Mouse (Mus musculus) heart, postnatal 36 days (tissue): Measurements from ENCODE around the gene Sae1. TPM values are rescaled to one million over a fixed set of nuclear protein-coding genes. Genes with fewer than 3 reads are reported as not detected.
"Not testable (repeated sequence)": the region's sequence is repeated elsewhere in the genome, so short reads cannot be mapped to it uniquely, and the experiment has no call there.

Source experiments
- DNase-seq, 2 experiments: peaks; one replicate each; pipeline ENCODE4 v3.0.0; 2021 to 2022
- intact Hi-C: fragments of 180-260 bp; cut with DNase I; formaldehyde crosslinking; loops from one replicate; pipeline ENCODE4 v1.15.1; 2025
- total RNA-seq, 2 experiments: library from RNA; stranded (reverse); gene quantifications; 2 replicates each; pipeline ENCODE4 v1.2.3; 2021

Gene Sae1
- total RNA-seq, 2 experiments from 2014 or later: 33.6 to 35.7 TPM

DNA sequence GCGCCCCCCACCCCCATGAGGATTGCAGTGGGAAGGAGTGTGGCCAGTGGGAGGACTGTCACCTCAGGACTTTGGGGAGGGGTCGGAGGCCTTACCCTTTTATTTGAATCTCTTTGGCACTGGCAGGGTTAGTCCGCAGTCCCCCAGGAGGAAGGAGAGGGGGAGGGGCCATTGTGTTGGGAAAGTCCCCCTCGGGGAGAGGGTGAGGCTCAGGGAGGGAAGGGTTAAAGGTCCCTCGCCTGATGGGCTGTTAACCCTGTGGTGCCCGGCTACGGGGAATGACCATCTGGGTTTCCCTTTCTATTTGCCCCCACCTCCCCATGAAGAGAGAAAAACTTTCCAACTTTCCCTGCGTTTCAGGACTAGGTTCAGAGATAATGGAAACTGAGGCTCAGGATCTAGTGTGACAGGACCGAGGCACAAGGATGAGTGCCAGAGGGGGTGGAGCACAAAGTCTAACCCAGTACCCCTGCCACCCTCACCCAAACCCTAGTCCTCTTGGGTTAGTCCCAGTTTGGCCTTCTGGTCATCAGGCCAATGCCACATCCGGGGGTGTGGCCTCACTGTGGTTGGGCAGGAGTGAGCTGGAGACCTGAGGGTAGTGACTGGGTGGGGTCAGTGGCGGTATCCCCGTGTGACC lies 74.8 kb downstream of the Sae1 start:
- peak; percentile 77 to 80 for DNase-seq
- intact Hi-C loops: loop anchor here (1.0 kb wide), 1 partner anchor 88 kb away; the partner anchor contains the start of gene Zc3h4

DNA sequence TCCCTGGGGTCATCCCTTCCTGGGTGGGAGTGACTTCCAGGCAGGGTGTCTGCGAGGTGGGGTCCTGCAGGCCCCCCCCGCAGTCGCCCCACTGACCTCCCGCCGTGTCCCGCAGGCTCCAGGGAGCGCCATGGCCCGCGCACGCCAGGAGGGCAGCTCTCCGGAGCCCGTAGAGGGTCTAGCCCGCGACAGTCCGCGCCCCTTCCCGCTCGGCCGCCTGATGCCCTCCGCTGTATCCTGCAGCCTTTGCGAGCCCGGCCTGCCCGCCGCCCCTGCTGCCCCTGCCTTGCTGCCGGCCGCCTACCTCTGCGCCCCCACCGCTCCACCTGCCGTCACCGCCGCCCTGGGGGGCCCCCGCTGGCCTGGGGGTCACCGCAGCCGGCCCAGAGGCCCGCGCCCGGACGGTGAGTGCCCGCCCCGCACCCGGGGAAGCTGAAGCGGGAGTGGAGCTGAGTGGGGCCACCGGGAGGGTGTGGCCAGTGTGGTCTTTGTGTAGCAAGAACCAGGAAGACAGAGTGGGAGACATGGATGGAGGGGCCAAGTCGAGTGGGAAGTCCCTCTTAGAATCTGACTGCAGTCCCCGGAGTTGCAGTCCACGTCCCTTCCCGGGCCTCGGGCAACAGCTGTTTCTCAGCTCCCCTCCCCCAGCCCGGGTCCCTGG lies 75.5 kb downstream of the Sae1 start:
- intact Hi-C loops: no loop called here
- DNase-seq: peak; percentile 58 to 74

DNA sequence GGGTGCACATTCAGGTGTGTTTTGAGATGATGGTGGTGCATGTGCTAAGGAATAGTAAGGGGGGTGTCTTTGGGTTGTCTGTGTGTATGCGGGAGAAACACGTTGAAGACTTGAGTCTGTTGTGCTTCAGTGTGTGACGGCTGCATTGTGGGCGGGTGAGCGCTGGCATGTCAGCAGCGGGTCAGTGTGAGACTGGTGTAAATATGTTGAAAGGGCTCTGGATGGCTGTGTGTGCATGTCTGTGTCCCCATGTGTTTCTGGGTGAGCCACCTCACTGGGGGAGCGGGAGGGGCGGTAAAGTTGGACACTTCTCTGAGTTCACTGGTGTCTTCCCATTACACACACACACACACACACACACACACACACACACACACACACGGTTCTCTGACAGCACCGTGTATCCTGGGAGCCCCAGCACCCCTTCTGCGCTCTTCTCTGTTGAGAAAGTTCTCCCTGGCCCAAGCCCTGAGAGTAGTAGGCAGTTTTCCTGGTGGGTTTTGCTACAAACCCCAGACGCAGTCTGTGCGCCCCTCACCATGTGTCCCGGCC lies 76.1 kb downstream of the Sae1 start:
- peak; percentile 43 to 56 for DNase-seq
- intact Hi-C loops: no loop called here

DNA sequence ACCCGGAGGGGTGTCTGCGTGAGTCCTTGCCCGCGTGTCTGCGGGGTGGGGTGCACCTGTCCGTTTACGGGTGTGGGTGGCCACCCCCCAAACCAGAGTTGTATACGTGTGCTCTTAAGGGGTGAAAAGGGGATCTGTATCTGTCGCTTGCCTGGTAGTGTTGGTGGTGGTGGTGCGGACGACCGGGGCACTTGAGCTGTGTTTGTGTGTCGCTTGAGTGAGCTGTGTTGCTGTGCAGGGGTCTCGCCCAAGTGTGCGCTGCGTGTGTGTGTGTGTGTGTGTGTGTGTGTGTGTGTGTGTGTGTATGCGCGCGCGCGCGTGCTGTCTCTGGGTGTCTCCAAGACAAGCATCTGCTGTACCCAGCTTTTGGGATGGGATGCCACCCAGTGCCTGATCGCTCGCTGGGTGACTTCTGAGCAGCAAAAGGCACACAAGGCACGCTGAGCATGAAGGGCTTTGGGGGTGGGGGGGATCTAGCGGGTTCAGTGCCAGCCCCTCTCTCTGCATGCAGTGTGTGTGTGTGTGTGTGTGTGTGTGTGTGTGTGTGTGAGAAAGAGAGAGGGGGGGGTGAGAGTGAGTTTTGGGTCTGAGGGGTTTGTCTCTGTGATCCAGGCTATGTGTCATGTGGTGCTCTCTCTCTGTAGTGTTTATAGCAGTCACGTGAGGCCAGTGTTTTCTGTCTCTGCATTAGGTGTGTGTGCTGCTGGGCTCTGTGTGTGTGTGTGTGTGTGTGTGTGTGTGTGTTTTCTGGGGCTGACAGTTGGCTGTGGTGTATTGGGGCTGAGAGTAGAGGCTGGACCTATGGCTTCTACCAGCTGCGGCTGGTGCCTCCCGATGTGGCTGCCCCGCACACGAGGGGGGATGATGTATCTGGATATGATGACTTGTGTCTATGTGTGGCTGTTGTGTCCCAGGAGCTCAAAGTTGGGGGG lies 76.8 kb downstream of the Sae1 start:
- intact Hi-C loops: no loop called here
- DNase-seq: peak; percentile 43 to 58

DNA sequence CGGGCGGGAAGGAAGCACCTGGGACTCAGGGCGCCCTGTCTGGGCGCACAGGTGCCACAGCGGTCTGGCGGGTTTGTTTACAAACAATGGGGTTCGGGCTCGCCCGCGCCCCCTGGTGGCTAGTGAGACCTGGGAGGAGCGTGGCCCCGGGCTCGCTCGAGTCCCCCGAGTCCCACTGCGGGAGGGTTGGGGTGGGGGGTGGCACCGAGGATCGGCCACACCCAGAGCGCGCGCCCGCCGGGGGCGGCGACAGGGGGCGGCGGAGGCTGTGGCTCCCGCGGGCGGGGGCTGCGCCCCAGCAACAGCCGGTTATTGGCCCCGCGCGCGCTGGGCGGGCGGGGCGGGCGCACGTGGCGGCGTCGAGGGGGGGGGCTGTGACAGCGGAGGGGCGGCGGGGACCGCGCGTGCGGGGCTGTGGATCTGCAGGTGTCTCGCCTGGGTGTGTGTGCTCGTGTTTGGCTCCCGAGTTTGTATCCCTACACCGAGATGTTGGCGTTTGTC lies 77.5 kb downstream of the Sae1 start:
- intact Hi-C loops: no loop called here
- peak; percentile 89 to 90 for DNase-seq

DNA sequence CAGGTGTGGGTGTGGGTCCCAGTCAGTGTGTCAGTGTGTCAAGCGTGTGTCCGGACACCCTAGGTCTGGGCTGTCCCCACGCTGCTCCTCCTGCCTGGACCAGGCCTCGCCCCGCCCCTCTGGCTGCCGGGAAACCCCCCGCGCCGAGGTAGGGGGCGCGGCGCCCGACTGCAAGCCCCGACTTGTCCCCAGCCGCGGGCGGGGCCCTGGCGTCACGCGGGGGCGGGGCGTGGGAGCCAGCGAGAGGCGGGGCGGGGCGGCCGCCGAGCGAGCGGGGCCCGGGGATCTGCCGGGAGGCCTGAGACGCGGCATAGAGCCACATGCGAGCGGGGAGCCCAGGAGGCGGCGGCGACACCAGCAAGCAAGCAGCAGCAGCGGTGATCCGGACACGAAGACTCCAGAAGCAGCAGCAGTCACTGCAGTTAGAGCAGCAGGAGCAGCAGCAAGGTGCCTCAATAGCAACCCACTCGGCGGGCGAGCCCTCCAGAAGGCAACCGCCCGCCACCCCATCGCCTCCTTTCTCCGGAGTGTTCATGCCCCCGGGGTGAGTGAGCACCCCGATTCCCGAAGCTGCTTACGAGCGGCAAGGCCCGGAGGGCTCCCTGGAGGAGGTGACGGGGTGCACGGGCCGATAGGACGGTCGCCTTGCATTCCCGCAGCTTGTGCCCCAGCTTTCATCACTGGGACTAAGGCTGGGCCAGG lies 78.1 kb downstream of the Sae1 start:
- DNase-seq: peak; percentile 93 to 95
- intact Hi-C loops: no loop called here

DNA sequence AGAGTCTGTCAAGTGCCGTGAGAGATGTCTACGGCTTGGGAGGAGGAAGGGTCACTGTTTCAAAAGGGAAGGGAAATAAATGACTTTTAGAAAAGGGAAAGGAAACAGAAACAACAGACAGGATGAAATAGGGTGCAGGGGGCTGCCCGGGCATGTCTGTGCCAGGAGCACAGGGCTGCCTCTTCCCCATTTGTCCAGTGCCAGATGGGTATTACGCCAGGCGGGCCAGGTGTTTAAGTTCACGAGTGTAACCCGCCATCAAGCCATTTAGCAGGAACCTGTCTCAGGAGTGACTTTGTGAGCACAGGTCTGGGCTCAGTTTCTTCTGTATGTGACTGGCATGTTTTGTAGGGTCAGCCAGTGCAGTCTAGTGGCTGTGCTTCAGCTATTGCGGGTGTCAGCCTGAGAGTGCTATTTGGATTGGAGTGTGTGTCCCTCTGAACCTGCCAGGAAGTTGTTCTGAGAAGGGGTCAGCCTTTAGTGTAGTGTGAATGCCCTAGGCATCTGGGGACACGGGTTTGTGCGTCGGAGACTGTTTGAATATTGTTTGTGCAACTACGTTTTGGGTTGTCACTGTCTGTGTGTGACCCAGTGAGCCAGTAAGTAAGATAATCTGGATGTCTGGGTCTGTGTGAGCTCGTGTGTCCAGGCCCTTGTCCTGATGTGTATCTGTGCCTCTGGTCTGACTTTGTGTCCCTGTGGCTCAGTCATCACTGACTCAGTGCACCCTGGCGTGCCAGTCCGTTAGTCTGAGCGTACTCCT lies 78.9 kb downstream of the Sae1 start:
- intact Hi-C loops: loop anchor here (1.0 kb wide), 1 partner anchor 10 kb away; no protein-coding TSS in a partner anchor
- no peak for DNase-seq

DNA sequence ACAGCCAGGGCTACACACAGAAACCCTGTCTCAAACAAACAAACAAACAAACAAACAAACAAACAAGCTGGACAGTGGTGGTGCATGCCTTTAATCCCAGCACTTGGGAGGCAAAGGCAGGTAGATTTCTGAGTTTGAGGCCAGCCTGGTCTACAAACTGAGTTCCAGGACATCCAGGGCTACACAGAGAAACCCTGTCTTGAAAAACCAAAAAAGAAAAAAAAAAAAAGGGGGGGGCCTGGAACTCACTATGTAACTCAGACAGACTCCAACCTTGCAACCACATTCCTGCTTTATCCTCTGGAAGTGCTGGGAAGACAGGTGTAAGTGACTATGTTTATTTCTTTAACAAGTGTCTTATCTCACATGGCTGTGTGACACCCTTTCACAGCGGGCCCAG lies 79.5 kb downstream of the Sae1 start, which contains the start of gene Bbc3:
Gene Bbc3, plus strand, starts transcription at position 301 of the 400 bp plus-strand sequence.
- intact Hi-C loops: loop anchor here (1.0 kb wide), 1 partner anchor 10 kb away; no protein-coding TSS in a partner anchor
- not testable (repeated sequence) for DNase-seq

DNA sequence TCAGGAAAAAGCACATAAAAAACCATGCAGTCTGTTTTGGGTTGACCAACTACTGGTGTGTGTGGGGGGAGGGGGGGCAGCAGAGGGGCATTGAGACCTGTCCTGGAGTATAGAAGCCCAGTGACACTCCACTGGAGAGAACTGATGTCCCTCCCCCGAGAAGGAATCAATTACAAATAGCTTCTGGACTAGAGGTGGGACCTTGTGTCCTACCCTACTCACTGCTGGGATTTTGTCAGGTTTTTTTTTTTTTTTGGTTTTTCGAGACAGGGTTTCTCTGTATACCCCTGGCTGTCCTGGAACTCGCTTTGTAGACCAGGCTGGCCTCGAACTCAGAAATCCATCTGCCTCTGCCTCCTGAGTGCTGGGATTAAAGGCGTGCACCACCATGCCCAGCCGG lies 80.5 kb downstream of the Sae1 start:
- intact Hi-C loops, DNase-seq: not testable (repeated sequence)

DNA sequence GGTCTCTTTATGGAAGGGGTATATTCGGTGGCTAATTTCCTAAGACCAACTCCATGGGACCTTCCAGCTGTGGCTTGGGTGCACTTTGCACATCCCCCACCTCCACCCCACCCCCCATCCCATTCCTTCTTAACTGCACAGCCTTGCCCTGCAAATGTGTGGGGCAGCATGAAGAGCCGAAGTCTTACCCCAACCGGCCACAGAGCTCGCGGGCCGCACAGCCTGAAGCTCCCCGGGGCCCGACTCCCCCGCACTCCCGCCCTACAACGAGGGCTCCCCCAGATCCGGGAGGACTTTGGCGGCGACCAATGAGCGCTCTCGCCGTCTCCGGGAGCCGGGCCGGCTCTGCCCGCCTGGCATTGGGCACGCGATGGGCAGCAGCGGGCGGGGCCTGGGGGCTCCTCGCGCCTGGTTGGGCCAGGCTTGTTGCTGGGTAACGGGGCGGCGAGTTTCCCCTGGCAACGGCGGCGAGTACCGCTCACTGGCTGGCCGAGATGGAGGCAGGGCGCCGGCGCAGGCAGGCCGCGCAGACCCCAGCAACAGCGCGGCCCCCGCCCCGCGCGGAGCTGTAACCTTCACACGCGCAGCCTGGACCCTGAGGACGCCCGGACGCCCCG lies 88.1 kb downstream of the Sae1 start:
- intact Hi-C loops: loop anchor here (10.0 kb wide), 1 partner anchor 155 kb away; the partner anchor contains the start of gene Tmem160
- peak; percentile 81 to 84 for DNase-seq

DNA sequence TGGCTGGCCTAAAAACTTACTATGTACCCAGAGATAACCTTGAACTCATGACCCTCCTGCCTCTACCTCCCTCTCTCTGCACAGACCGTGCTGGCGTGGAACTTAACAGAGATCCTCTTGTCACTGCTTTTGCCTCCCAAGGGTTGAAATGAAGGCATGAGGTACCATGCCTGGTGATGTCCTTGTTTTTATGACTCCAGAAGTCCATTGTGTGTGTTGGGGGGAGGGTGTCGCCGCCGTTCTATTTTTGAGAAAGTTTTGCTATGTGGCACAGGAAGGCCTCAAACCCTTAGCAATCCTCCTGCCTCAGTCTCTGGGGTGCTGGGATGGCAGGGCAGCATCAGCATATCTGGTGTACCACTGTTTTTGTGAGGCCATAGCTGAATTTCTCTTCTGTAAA lies 88.7 kb downstream of the Sae1 start:
- intact Hi-C loops: loop anchor here (1.0 to 10.0 kb wide), 2 partner anchors 9 to 156 kb away; partner anchors contain the start of genes Bbc3 and Tmem160
- DNase-seq: no peak

DNA sequence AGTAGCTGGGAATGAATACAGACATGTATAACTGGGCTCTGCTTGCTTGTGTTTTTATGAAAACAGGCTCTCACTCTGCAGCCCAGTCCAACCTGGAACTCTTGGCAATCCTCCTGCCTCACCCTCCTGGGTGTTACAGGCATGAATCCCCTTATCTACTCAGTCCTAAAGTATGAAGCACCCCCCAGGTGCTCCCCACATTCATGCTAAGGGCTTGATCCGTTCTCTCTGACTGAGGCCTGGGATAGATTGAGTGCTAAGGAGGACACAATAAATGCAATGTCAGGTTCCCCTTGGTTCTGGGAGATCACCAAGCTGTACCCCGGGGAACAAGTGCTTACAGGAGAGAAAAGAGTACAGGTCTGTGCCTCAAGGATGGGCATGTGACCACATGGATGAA lies 90.0 kb downstream of the Sae1 start:
- no peak for DNase-seq

DNA sequence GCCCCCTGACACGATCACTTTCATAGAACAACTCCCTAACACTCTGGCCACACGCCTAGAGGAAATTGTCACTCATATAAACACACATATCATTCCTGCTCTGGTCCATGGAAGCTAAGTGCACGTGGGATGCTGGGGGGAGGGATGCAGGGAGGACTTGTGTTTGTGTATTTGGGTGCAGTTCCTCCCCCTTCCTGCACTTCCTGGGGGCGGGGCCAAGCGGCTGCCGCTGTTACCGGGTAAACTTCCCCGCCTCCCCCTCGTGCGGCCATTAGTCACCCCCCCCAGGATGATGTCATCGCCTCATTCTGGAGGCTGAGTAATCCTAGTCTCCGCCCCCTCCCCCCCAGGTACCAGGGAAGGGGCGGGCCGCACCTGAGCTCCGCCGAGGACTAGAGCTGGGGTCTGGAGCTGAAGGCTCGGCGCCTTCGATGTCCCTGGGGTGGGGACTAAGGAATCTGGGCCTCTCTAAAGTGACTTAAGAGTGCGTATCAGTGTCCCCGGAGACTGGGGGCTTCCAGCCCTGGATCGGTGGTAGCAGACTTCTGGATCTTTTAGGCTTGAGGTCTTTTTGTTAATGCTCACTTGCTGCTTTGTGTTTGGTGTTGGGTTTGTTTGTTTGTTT lies 90.7 kb downstream of the Sae1 start:
- intact Hi-C loops: loop anchor here (10.0 kb wide), 1 partner anchor 158 kb away; the partner anchor contains the start of gene Tmem160
- DNase-seq: peak; percentile 87 to 90

More for the DNA sequence above, 90.0 kb downstream of the Sae1 start:
- intact Hi-C loops: loop anchor here (1.0 to 10.0 kb wide), 2 partner anchors 11 to 157 kb away; partner anchors contain the start of genes Bbc3 and Tmem160

DNA sequence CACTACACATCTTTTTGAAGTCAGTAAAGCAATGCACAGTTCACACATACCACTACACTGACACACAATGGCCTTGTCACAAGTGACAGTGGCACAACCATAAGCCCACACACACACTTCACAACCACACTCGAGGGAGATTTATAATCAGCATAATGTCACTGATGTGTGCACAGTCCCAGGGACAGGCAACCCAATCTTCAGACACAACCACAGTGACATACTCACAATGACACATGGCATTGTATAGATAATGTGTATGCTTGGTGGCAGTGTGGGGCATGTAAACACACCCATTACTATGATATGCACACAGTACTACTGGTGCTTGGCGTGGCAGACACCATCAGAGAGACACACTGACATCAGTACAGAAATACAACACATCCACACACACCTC lies 91.5 kb downstream of the Sae1 start:
- intact Hi-C loops: loop anchor here (10.0 kb wide), 1 partner anchor 159 kb away; the partner anchor contains the start of gene Tmem160
- no peak for DNase-seq

DNA sequence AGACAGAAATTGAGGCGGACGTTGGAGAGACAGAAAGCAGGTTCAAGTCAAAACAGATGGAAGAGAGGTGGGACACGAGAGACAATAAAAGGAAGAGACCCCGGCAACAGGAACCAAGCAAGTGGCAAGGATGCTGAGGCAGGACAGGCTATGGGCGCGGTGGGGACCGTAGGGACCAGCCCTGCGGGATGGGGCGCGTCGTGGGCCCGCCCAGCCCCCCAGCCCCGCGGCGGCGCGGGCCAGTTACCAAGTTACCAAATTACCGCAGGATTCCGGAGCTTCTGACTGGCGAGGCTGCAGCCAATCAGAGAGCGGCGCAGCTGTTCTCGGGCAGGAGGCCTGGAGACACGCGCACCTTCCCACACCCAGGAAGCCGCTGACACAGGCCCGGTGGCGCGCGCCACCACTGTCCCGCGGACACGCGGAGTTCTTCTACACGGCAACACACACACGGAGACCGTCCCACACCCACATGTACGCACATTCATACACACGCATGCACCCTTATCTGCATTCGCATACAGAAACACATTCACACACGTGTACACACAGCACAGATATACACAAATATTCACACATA lies 92.2 kb downstream of the Sae1 start:
- intact Hi-C loops: loop anchor here (10.0 kb wide), 1 partner anchor 159 kb away; the partner anchor contains the start of gene Tmem160
- DNase-seq: peak; percentile 75 to 84

DNA sequence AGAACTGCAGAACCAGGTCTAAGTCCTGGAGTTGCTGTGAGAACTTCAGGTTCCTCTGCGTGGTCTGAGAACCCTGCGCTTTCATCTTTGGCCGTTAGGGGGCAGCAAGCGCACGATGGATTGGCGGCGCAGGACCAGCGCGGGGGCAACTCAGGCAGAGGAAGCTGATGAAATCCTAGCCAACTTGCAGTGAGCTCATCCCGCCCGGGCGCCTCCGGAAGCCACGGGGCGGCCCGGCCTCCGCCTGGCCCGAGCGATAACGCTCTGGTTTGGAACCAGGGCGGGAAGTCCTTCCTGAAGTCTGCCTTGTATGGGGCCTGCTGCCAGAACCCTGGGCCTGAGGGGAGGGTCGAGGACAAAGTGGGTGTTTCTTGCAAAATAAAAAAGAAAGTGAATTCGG lies 92.8 kb downstream of the Sae1 start:
- intact Hi-C loops: loop anchor here (1.0 to 10.0 kb wide), 5 partner anchors 19 to 317 kb away; partner anchors contain the start of genes Arhgap35 and Tmem160
- DNase-seq: peak; percentile 96 to 98

DNA sequence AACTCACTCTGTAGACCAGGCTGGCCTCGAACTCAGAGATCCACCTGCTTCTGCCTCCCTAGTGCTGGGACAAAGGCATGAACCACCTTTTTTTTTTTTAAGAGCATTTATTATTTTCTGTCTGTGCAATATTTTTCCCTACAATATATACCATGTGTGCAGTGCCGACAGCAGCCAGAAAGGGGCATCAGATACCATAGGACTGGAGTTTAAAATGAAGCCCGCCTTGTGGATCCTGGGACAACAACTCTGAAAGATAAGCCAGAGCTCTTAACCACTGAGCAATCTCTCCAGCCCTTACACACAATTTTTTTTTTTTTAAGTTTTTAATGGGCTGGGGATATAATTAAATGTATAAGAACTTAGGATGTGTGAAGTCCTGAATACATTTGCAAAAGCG lies 93.3 kb downstream of the Sae1 start:
- intact Hi-C loops: loop anchor here (1.0 to 10.0 kb wide), 5 partner anchors 20 to 318 kb away; partner anchors contain the start of genes Arhgap35 and Tmem160
- no peak for DNase-seq
